Mouse (Mus musculus) left cerebral cortex, postnatal 4 days (tissue): ENCODE data around the gene Nxpe4. TPM values are rescaled to one million over a fixed set of nuclear protein-coding genes. Genes with fewer than 3 reads are reported as not detected.
"Not testable (repeated sequence)": the region's sequence is repeated elsewhere in the genome, so short reads cannot be mapped to it uniquely, and the experiment has no call there.

Source experiments
- DNase-seq: peaks from one replicate; pipeline ENCODE4 v3.0.0-alpha.2; 2022
- intact Hi-C: fragments of 180-260 bp; cut with DNase I; formaldehyde crosslinking; loops from one replicate; pipeline ENCODE4 v1.15.1; 2025
- total RNA-seq, 2 experiments: library from RNA; stranded (reverse); gene quantifications; 2 replicates each; pipeline ENCODE4 v1.2.3; 2021

Gene Nxpe4
- total RNA-seq, 2 experiments from 2014 or later: 10.4 to 10.8 TPM

- intact Hi-C loops: no loop called here
- no peak for DNase-seq
Measured at GRCm38 (mm10) chr9:48239461-48239860, 77.6 kb downstream of the Nxpe4 start.

DNA sequence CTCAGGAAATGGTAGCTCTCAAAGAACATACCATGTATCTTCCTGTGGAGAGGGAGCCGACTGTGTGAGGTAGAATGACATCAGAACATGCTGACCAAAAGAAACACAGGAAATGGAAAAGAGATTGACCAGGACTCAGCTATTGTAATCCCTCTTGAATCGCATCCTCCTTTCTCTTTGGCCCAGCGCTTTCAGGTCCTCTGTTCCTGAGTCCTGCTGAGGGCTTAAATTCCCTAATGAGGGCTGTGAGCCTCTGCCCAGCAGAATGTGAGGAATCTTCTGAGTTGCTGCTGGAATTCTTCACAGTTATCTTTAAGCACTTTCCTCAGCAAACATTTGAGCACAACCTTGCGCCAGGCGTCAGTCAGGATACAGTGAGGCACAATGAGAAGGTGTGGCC, 78.6 kb downstream of the Nxpe4 start:
- intact Hi-C loops: no loop called here
- DNase-seq: no peak

- intact Hi-C loops: no loop called here
- no peak for DNase-seq
Measured at GRCm38 (mm10) chr9:48241791-48242190, 80.0 kb downstream of the Nxpe4 start.

GRCm38 (mm10) chr9:48242756-48243155, 80.9 kb downstream of the Nxpe4 start:
- intact Hi-C loops: no loop called here
- DNase-seq: peak; percentile 43

GRCm38 (mm10) chr9:48244175-48244574, 82.4 kb downstream of the Nxpe4 start:
- intact Hi-C loops: no loop called here
- no peak for DNase-seq

DNA sequence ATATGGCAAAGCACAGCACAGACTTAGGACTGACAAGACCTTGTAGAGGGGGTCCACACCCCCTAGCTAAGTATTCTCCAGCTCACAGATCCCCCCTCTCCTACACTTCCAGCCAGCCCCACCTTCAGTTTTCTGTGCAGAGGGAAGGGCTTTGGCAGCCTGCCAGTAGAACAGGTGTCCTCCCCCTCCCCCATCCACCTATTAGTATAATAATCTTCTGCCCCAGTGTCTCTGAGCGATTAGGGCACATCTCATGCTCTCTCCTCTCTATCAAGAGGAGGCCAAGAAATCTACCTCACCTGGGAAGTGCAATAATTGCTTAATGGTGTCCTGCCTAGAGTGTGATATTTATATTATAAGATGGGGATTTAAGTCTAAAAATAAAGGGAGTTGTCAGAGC, 83.7 kb downstream of the Nxpe4 start:
- DNase-seq: peak; percentile 57
- intact Hi-C loops: no loop called here

GRCm38 (mm10) chr9:48247276-48247675, 85.5 kb downstream of the Nxpe4 start:
- no peak for DNase-seq
- intact Hi-C loops: no loop called here

- intact Hi-C loops: loop anchor here (10.0 kb wide), 2 partner anchors 717 to 1517 kb away; partner anchors contain the start of gene Cadm1
- no peak for DNase-seq
Measured at GRCm38 (mm10) chr9:48252236-48252635, 90.4 kb downstream of the Nxpe4 start.

DNA sequence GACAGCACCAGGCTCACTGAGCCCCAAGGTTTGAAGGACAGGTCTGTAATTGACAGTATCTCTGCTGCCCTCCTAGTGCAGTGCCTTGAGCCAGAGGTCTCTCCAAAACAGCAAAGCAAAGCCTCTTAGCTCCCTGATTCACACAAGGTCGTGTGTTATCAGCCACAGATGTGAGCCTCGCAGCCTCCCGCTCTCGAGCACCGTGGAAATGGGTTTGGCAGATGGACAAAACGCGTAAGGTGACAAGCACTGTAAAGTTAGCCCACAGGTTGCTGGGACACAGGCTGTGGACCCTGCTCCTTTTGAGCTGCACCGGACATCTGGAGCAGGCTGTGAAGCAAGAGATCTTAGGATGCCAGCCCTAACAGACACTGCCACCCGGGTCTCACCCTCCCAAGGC, 95.2 kb downstream of the Nxpe4 start:
- intact Hi-C loops: loop anchor here (10.0 kb wide), 2 partner anchors 722 to 1522 kb away; partner anchors contain the start of gene Cadm1
- no peak for DNase-seq

DNA sequence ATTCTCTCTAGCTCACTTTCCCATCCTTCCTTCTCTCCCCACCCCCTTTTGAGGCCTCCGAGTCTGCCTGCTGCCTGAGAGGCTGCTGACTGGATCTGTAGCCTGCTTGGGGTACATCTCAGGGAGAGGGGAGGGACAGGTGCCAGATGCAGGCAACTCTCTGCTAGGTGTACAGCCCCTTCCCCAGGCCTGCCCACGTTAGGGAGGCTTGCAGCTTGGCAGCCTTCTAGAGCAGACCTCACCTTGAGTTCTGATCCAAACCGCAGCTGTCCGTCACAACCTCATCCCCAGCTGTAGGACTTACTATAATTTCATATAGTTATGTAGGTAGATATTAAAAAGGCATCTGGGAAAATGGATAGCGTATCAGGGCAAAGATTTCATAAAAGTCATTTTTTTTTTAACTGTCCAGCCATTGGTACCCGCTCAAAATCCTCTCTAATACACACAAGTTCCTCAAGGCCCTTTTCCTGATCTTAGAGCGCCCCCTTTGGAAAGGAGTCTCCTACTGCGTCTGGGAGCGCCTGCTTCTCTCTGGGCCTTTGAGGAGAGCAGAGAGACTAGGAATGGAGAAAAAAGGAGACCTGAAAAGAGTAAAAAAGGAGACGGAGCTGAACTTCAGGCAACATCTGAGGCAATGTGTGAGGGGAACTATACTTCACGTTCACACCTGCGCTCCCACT, 96.1 kb downstream of the Nxpe4 start:
- intact Hi-C loops: loop anchor here (10.0 kb wide), 2 partner anchors 723 to 1523 kb away; partner anchors contain the start of gene Cadm1
- peak; percentile 76 for DNase-seq

DNA sequence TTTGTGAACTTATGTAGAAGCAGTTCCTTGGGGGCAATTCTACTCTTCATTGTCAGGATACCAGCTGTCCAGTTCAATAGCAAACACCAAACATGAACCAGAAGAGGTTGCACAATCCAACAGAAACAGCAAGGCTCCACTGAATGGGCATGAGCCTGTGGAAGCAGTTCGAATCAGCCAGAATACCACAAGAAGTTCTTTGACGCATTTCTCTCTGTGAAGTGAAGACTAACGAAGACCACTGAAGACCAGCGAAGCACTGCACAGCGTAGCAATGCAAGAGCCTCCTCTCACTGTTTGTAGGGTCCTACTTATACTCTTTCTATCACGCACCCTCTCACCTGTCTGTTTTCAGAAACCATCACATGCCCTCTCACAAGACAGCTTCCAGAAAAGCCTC, 102.8 kb downstream of the Nxpe4 start:
- intact Hi-C loops: loop anchor here (5.0 to 10.0 kb wide), 2 partner anchors 198 to 320 kb away; no protein-coding TSS in a partner anchor
- DNase-seq: no peak

- DNase-seq: no peak
- intact Hi-C loops: loop anchor here (5.0 to 10.0 kb wide), 2 partner anchors 197 to 319 kb away; no protein-coding TSS in a partner anchor
Measured at GRCm38 (mm10) chr9:48265491-48265890, 103.7 kb downstream of the Nxpe4 start.

GRCm38 (mm10) chr9:48266286-48267027, 104.6 kb downstream of the Nxpe4 start:
- intact Hi-C loops: loop anchor here (5.0 to 10.0 kb wide), 2 partner anchors 196 to 318 kb away; no protein-coding TSS in a partner anchor
- DNase-seq: peak; percentile 89

GRCm38 (mm10) chr9:48267028-48267441, 105.2 kb downstream of the Nxpe4 start:
- peak; percentile 49 for DNase-seq
- intact Hi-C loops: loop anchor here (5.0 to 10.0 kb wide), 2 partner anchors 195 to 318 kb away; no protein-coding TSS in a partner anchor

GRCm38 (mm10) chr9:48267960-48268359, 106.1 kb downstream of the Nxpe4 start:
- intact Hi-C loops: loop anchor here (5.0 to 10.0 kb wide), 2 partner anchors 194 to 317 kb away; no protein-coding TSS in a partner anchor
- no peak for DNase-seq

DNA sequence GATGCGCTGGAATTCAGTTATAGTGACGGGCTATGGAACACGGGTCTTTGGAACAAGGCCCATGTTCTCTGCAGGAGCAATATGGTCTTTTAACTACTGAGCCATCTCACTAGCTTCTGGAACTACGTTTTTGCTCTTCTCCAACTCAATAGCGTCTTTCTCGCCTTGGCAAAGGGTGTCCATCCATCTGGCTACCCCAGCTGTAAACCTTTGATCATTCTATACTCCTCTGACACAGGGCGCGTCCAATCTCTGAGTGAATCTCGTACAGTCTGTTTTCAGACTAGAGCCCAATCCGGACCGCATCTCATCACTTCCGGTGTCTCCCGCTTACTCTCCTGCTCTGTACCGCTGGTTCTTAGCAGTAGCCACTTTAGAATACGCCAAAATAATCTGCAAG, 115.0 kb downstream of the Nxpe4 start:
- intact Hi-C loops: no loop called here
- no peak for DNase-seq

- no peak for DNase-seq
- intact Hi-C loops: no loop called here
Measured at GRCm38 (mm10) chr9:48284221-48284620, 122.4 kb downstream of the Nxpe4 start.

DNA sequence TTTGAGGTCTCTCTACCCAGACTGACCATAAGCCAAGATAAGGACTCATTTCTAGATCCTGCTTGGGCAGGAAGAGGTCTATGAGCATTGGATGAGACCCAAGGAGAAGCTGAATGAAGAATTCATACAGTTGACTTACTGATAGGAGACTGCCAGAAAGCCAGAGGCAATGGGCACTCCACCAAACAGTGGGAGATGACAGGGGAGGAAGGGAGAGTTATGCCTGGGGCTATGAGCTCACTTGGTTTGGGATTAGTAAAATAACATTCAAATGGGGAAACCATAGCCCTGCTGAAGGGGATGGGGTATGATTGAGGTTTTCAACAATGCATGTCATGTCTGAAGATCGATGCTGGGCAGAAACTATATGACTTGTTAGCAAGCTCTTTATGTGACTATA, 128.5 kb downstream of the Nxpe4 start:
- intact Hi-C loops: no loop called here

GRCm38 (mm10) chr9:48294754-48295153, 132.9 kb downstream of the Nxpe4 start:
- intact Hi-C loops: no loop called here
- no peak for DNase-seq

More for the DNA sequence above, 128.5 kb downstream of the Nxpe4 start:
- no peak for DNase-seq

DNA sequence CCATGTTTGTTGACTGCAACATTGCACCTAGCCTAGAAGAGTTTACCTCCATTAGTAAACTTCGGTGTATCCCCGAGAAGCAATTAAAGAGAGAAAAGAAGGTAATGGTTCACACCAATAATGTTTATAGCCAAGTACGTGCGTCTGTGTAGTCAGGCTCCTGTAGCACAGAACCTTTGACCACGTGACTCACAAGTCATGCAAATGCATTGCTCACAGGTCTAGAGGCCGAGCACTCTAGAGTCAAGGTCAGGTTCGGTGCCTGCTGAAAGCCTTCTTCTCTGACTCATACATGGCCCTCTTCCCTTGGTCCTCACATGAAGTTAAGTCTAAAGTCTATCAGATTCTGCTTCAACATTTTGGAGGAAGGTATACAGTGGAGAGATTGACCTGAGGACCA, 137.2 kb downstream of the Nxpe4 start:
- DNase-seq: no peak
- intact Hi-C loops: no loop called here

DNA sequence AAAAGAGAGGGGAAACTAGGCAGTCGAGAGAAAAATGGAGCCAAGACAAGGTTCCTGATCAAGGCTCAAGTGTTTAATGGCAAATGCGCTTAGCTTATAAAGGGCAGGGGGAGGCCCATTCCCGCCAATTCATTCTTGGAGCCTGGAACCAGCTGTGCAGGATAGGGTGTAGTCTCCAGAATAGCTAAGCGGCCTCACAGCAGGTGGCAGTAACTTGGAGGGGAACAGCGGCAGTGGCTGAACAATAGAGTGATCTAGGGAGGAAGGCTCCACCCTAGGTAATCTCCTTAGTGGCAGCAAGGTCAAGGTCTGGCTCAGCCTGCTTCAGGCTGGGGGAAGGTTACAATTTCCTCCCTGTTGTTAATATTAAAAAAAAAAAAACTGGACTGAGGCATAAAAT, 141.7 kb downstream of the Nxpe4 start:
- intact Hi-C loops: not testable (repeated sequence)
- peak; percentile 4 for DNase-seq

- DNase-seq: no peak
- intact Hi-C loops: no loop called here
Measured at GRCm38 (mm10) chr9:48311241-48311640, 149.4 kb downstream of the Nxpe4 start.
